ENCODE assay signal across 9 mouse cellular contexts in the genomic region with DNA sequence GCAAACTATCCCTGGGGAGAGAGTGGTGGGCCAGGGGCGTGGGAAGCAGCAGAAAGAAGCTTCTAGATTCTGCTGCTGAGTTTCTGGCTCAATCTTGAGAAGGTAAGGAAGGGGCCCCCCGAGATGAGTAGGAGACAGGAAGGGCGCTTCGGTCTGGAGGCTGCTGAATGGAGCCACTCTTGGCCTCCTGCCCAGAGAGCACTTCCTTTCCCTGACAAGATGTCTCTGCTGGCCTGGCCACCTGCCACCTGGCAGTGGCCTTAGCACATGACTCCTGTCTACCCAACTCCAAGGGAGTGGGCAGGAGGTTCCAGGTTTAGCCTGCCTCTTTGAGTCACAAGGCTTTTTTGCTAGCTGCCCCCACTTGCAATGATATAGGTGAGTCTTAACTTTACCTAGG. TPM values are rescaled to one million over a fixed set of nuclear protein-coding genes. Genes with fewer than 3 reads are reported as not detected.
DNase-seq lines count a peak whose midpoint lies in the region; ATAC-seq and TF ChIP-seq lines count a peak whose summit lies in the region.
"Had no signal": no experiment of that assay in that cellular context is flagged by ENCODE, and none has a peak within 500 bp of the region (broad histone marks: within the 10 kb centered on the region; RNA-seq: fewer than 3 reads in every experiment).

No protein-coding gene starts in this region.

- WGBS in midbrain, embryonic 11.5 days = 77% methylated on average over 4 of the region's 4 CpGs
- 87% methylated on average over 4 of the region's 4 CpGs for WGBS in midbrain, embryonic 10.5 days
- 48% methylated on average over 4 of the region's 4 CpGs for WGBS in limb, embryonic 14.5 days
- 73% methylated on average over 4 of the region's 4 CpGs for WGBS in midbrain, postnatal 0 days

- no peak for TF ChIP-seq CTCF in midbrain, postnatal 0 days (IDR thresholded peaks at IDR 0.05)

- DNase-seq in midbrain, embryonic 11.5 days (ENCODE audit: low spot score, missing footprints) = peak; percentile 67
- no peak for DNase-seq in midbrain, embryonic 10.5 days (ENCODE audit: low spot score)
- peak; percentile 89 for DNase-seq in cerebellum, adult 9-10 months
- peak; percentile 91 to 96 for DNase-seq in heart, adult 18-20 months
- peak; percentile 96 for DNase-seq in kidney, adult 8-10 months
- peak; percentile 53 for DNase-seq in limb, embryonic 14.5 days (ENCODE audit: low spot score)
- DNase-seq in midbrain, postnatal 0 days (ENCODE audit: low spot score) = peak; percentile 91
- no peak for DNase-seq in yolk sac, embryonic 10.5 days (ENCODE audit: low spot score)

- no peak overlapping the region for H3K4me3 ChIP-seq in midbrain, embryonic 11.5 days (ENCODE audit: low read depth, low read length)
- H3K4me3 ChIP-seq in midbrain, embryonic 10.5 days = no peak overlapping the region
- no peak overlapping the region for H3K4me3 ChIP-seq in limb, embryonic 14.5 days (replicated peaks; ENCODE audit: low read length)
- H3K4me3 ChIP-seq in midbrain, postnatal 0 days (ENCODE audit: low read depth, low read length) = no peak overlapping the region

- TF ChIP-seq POLR2A in limb, embryonic 14.5 days (IDR thresholded peaks at IDR 0.05; ENCODE audit: borderline replicate concordance, extremely low read depth, insufficient read depth, insufficient read length) = no peak

- no peaks in the 10 kb centered on the region for H3K27me3 ChIP-seq in midbrain, embryonic 11.5 days (ENCODE audit: control insufficient read depth, insufficient read depth, low read length)
- H3K27me3 ChIP-seq in midbrain, embryonic 10.5 days (ENCODE audit: low read depth, poor library complexity, severe bottlenecking) = no peaks in the 10 kb centered on the region
- no peaks in the 10 kb centered on the region for H3K27me3 ChIP-seq in limb, embryonic 14.5 days (ENCODE audit: control insufficient read depth, insufficient read depth, low read length)
- H3K27me3 ChIP-seq in midbrain, postnatal 0 days (ENCODE audit: insufficient read depth, low read length) = no peaks in the 10 kb centered on the region

- H3K36me3 ChIP-seq in midbrain, embryonic 11.5 days (ENCODE audit: control insufficient read depth, insufficient read depth, low read length) = no peaks in the 10 kb centered on the region
- H3K36me3 ChIP-seq in midbrain, embryonic 10.5 days = 0 out of 2 replicates have a peak, but pooled peaks cover 3% of the 10 kb centered on the region
- H3K36me3 ChIP-seq in limb, embryonic 14.5 days (ENCODE audit: control insufficient read depth, insufficient read depth, low read length) = no peaks in the 10 kb centered on the region
- no peaks in the 10 kb centered on the region for H3K36me3 ChIP-seq in midbrain, postnatal 0 days (ENCODE audit: insufficient read depth, low read length)

- no peak overlapping the region for H3K27ac ChIP-seq in midbrain, embryonic 11.5 days (ENCODE audit: low read depth, low read length)
- no peak overlapping the region for H3K27ac ChIP-seq in midbrain, embryonic 10.5 days (replicated peaks)
- H3K27ac ChIP-seq in limb, embryonic 14.5 days (replicated peaks; ENCODE audit: low read depth, low read length) = no peak overlapping the region
- H3K27ac ChIP-seq in midbrain, postnatal 0 days (ENCODE audit: low read depth, low read length) = no peak overlapping the region
- H3K27ac ChIP-seq: macrophage had no signal

- no peaks in the 10 kb centered on the region for H3K9me3 ChIP-seq in midbrain, embryonic 11.5 days (ENCODE audit: control insufficient read depth, low read length)
- no peaks in the 10 kb centered on the region for H3K9me3 ChIP-seq in midbrain, embryonic 10.5 days (replicated peaks)
- H3K9me3 ChIP-seq in limb, embryonic 14.5 days (ENCODE audit: control insufficient read depth, low read length) = no peaks in the 10 kb centered on the region
- no peaks in the 10 kb centered on the region for H3K9me3 ChIP-seq in midbrain, postnatal 0 days (ENCODE audit: low read length)

- ATAC-seq in midbrain, embryonic 11.5 days (ENCODE audit: low FRiP score) = no peak
- ATAC-seq in limb, embryonic 14.5 days (ENCODE audit: low FRiP score, low read depth) = no peak
- peak; percentile 67 for ATAC-seq in midbrain, postnatal 0 days (ENCODE audit: low FRiP score)

- no peak overlapping the region for H3K4me2 ChIP-seq in midbrain, embryonic 11.5 days
- no peak overlapping the region for H3K4me2 ChIP-seq in limb, embryonic 14.5 days (replicated peaks; ENCODE audit: low read depth, low read length, severe bottlenecking)
- H3K4me2 ChIP-seq in midbrain, postnatal 0 days (ENCODE audit: low read depth, low read length, poor library complexity, severe bottlenecking) = no peak overlapping the region

- H3K4me1 ChIP-seq in midbrain, embryonic 11.5 days (ENCODE audit: control insufficient read depth, insufficient read depth, low read length) = no peaks in the 10 kb centered on the region
- H3K4me1 ChIP-seq in midbrain, embryonic 10.5 days = no peaks in the 10 kb centered on the region
- H3K4me1 ChIP-seq in limb, embryonic 14.5 days (ENCODE audit: control insufficient read depth, insufficient read depth, low read length) = peaks cover 4% of the 10 kb centered on the region; the same call in 1 of the 2 replicates
- no peaks in the 10 kb centered on the region for H3K4me1 ChIP-seq in midbrain, postnatal 0 days (ENCODE audit: insufficient read depth, low read length)

- no peak overlapping the region for H3K9ac ChIP-seq in midbrain, embryonic 11.5 days (ENCODE audit: low read length)
- H3K9ac ChIP-seq in limb, embryonic 14.5 days (ENCODE audit: low read depth, low read length, severe bottlenecking) = no peak overlapping the region
- H3K9ac ChIP-seq in midbrain, postnatal 0 days (replicated peaks; ENCODE audit: low read length, poor library complexity, severe bottlenecking) = no peak overlapping the region

RNA-seq across cellular contexts. Expression of a gene that starts 35.1 kb away (rescaled TPM):
- 9.5 and 10.2 TPM in 2 replicates for polyA plus RNA-seq in midbrain, embryonic 11.5 days (2014; fragmentation: Nextera tagmentation; extraction: Ambion mirVana)
- 6.8 and 8.3 TPM in 2 replicates for polyA plus RNA-seq in midbrain, embryonic 10.5 days (2016; fragmentation: Nextera tagmentation; extraction: Ambion mirVana)
- total RNA-seq in heart, adult 18-20 months (2021) = 1 to 10 TPM; 5.9 to 7.3 TPM
- 6.4 and 7.7 TPM in 2 replicates for polyA plus RNA-seq in limb, embryonic 14.5 days (2012; rRNA removed)
- polyA plus RNA-seq in limb, embryonic 14.5 days (2014; fragmentation: Nextera tagmentation; extraction: Ambion mirVana) = 8.6 and 8.9 TPM in 2 replicates
- 39.5 and 45.9 TPM in 2 replicates for total RNA-seq in midbrain, postnatal 0 days (2014; rRNA removed)
- polyA plus RNA-seq in midbrain, postnatal 0 days (2015; fragmentation: Nextera tagmentation; extraction: Ambion mirVana) = 18.1 and 18.7 TPM in 2 replicates

RNA-seq across cellular contexts. Expression of a gene that starts 39.6 kb away (rescaled TPM):
- 0.10 TPM in 1 of 2 replicates, not detected in the other for polyA plus RNA-seq in midbrain, embryonic 11.5 days (2014; fragmentation: Nextera tagmentation; extraction: Ambion mirVana)
- not detected in 2 replicates for polyA plus RNA-seq in midbrain, embryonic 10.5 days (2016; fragmentation: Nextera tagmentation; extraction: Ambion mirVana)
- total RNA-seq in heart, adult 18-20 months (2021) = not detected
- polyA plus RNA-seq in limb, embryonic 14.5 days (2012; rRNA removed) = not detected in 2 replicates
- not detected in 2 replicates for polyA plus RNA-seq in limb, embryonic 14.5 days (2014; fragmentation: Nextera tagmentation; extraction: Ambion mirVana)
- not detected in 2 replicates for total RNA-seq in midbrain, postnatal 0 days (2014; rRNA removed)
- not detected in 2 replicates for polyA plus RNA-seq in midbrain, postnatal 0 days (2015; fragmentation: Nextera tagmentation; extraction: Ambion mirVana)
- polyA plus RNA-seq: macrophage had no signal

Comparison
In these comparisons a context has a peak if more than half of its experiments do, and no peak if none do; other contexts are left out.
1. DNase-seq: peak in midbrain, embryonic 11.5 days (single experiment), cerebellum, adult 9-10 months (single experiment), heart, adult 18-20 months (2 of 2), kidney, adult 8-10 months (2 of 2), limb, embryonic 14.5 days (single experiment) and midbrain, postnatal 0 days (single experiment); none in midbrain, embryonic 10.5 days (single experiment) and yolk sac, embryonic 10.5 days (single experiment).